Mouse (Mus musculus): ENCODE data around the gene Ascl2.

Ascl2 gene

GRCm38 (mm10) chr7:142968809-142969511, at the start of gene Ascl2:
Ascl2 (minus strand) TSS chr7:142969264.
- no peak for DNase-seq (ENCODE audit: low spot score)

- no peak for DNase-seq (ENCODE audit: low spot score)
Observed at GRCm38 (mm10) chr7:143017181-143017580, 48.1 kb upstream of the Ascl2 start.

GRCm38 (mm10) chr7:143016424-143017142, 47.5 kb upstream of the Ascl2 start:
- DNase-seq (ENCODE audit: low spot score), result no peak

- no peak for DNase-seq (ENCODE audit: low spot score)
Observed at GRCm38 (mm10) chr7:143015755-143016423, 46.8 kb upstream of the Ascl2 start.

GRCm38 (mm10) chr7:143014862-143015659, 46.0 kb upstream of the Ascl2 start:
- DNase-seq (ENCODE audit: low spot score), result no peak

GRCm38 (mm10) chr7:143013420-143014178, 44.5 kb upstream of the Ascl2 start:
- DNase-seq (ENCODE audit: low spot score), result no peak

GRCm38 (mm10) chr7:143012230-143012875, 43.3 kb upstream of the Ascl2 start:
- no peak for DNase-seq (ENCODE audit: low spot score)

- no peak for DNase-seq (ENCODE audit: low spot score)
Observed at GRCm38 (mm10) chr7:143011226-143011625, 42.2 kb upstream of the Ascl2 start.

- no peak for DNase-seq (ENCODE audit: low spot score)
Observed at GRCm38 (mm10) chr7:143009996-143010395, 40.9 kb upstream of the Ascl2 start.

GRCm38 (mm10) chr7:143008996-143009665, 40.1 kb upstream of the Ascl2 start:
- DNase-seq (ENCODE audit: low spot score), result no peak

GRCm38 (mm10) chr7:143008370-143008926, 39.4 kb upstream of the Ascl2 start:
- DNase-seq (ENCODE audit: low spot score), result peak; percentile 30

- DNase-seq (ENCODE audit: low spot score), result peak; percentile 89
Observed at GRCm38 (mm10) chr7:143007599-143008369, 38.7 kb upstream of the Ascl2 start.

GRCm38 (mm10) chr7:143006756-143007598, 37.9 kb upstream of the Ascl2 start:
- no peak for DNase-seq (ENCODE audit: low spot score)

GRCm38 (mm10) chr7:143006097-143006755, 37.2 kb upstream of the Ascl2 start:
- peak; percentile 58 for DNase-seq (ENCODE audit: low spot score)

GRCm38 (mm10) chr7:143005344-143006096, 36.5 kb upstream of the Ascl2 start:
- peak; percentile 51 for DNase-seq (ENCODE audit: low spot score)

GRCm38 (mm10) chr7:143004727-143005343, 35.8 kb upstream of the Ascl2 start, which contains the start of gene Tspan32:
Tspan32 (plus strand) TSS chr7:143005046.
- peak; percentile 56 for DNase-seq (ENCODE audit: low spot score)

Measured in spleen, adult 12 weeks (tissue).